8 mouse cellular contexts compared by ENCODE assay signal in genomic region chr16:29838981-29839661, GRCm38 (mm10).
DNase-seq lines count a peak whose midpoint lies in the region; ATAC-seq and TF ChIP-seq lines count a peak whose summit lies in the region.

No protein-coding gene starts in this region.

- peaks cover 9% of the 10 kb centered on the region for H3K4me1 ChIP-seq in small intestine, adult 2 months (ENCODE audit: control insufficient read depth, insufficient read depth, insufficient read length, low read length)

- no peak overlapping the region for H3K27ac ChIP-seq in small intestine, adult 2 months (ENCODE audit: insufficient read depth, low read depth, low read length)

- no peaks in the 10 kb centered on the region for H3K36me3 ChIP-seq in small intestine, adult 2 months (ENCODE audit: control insufficient read depth, insufficient read depth, low read length)

- no peak for TF ChIP-seq CTCF in small intestine, adult 2 months (IDR thresholded peaks at IDR 0.05; ENCODE audit: extremely low read depth, insufficient read length, insufficient replicate concordance, low read depth, low read length)

- TF ChIP-seq POLR2A in small intestine, adult 2 months (IDR thresholded peaks at IDR 0.05; ENCODE audit: low read depth, low read length): no peak

- peak; percentile 57 to 69 for DNase-seq in cerebellum, postnatal 14 days
- DNase-seq in cerebellum, adult 11 months: no peak
- DNase-seq in c-Kit-negative CD71-positive TER-119-positive erythroid progenitor cells, embryonic 14.5 days (ENCODE audit: low read depth, low spot score): peak; percentile 24
- peak; percentile 56 to 57 for DNase-seq in frontal cortex, postnatal 25 days (ENCODE audit: low spot score in 2 of 2)
- peak; percentile 72 for DNase-seq in hindlimb bud, embryonic 11.5 days (ENCODE audit: extremely low spot score, low read depth, low spot score)
- DNase-seq in left cerebral cortex, adult 9 months (ENCODE audit: low spot score in 2 of 2): peak; percentile 54 to 72

- WGBS in small intestine, adult 2 months: 6% methylated on average over 28 of the region's 28 CpGs

- H3K27me3 ChIP-seq in small intestine, adult 2 months (ENCODE audit: control insufficient read depth, insufficient read depth, low read length): no peaks in the 10 kb centered on the region

- peak overlapping the region; percentile 47 for H3K4me3 ChIP-seq in small intestine, adult 2 months (ENCODE audit: low read depth, low read length)

- ATAC-seq in megakaryocyte progenitor cell, adult 5-6 weeks (replicated peaks; ENCODE audit: poor library complexity): peak; percentile 79
